Mouse (Mus musculus): ENCODE results near the gene Cptp. TPM values are rescaled to one million over a fixed set of nuclear protein-coding genes. Genes with fewer than 3 reads are reported as not detected.
A peak's percentile ranks its signal among the peaks of the same experiment; 100 is the strongest.

Gene Cptp
- polyA plus RNA-seq, 1 experiment from 2014 or later: 24.7 TPM

GRCm38 (mm10) chr4:155849792-155850451 is 19.3 kb downstream of the Cptp start:
- DNase-seq (ENCODE audit: low spot score, missing footprints) (no peak), ATAC-seq (ENCODE audit: low FRiP score) (no peak)
- Histone ChIP-seq H3K36me3 (ENCODE audit: control insufficient read depth, insufficient read depth, low read length) (no peaks in the 10 kb centered on the region), H3K9ac (ENCODE audit: low read length) (no peak overlapping the region), H3K4me3 (ENCODE audit: low read depth, low read length) (no peak overlapping the region), H3K4me2 (no peak overlapping the region), H3K27ac (ENCODE audit: low read depth, low read length) (no peak overlapping the region), H3K9me3 (ENCODE audit: control insufficient read depth, low read length) (no peaks in the 10 kb centered on the region), H3K4me1 (ENCODE audit: control insufficient read depth, insufficient read depth, low read length) (peaks cover 22% of the 10 kb centered on the region), H3K27me3 (ENCODE audit: control insufficient read depth, insufficient read depth, low read length) (no peaks in the 10 kb centered on the region)
- WGBS: 90% methylated on average over 3 of the region's 3 CpGs

DNA sequence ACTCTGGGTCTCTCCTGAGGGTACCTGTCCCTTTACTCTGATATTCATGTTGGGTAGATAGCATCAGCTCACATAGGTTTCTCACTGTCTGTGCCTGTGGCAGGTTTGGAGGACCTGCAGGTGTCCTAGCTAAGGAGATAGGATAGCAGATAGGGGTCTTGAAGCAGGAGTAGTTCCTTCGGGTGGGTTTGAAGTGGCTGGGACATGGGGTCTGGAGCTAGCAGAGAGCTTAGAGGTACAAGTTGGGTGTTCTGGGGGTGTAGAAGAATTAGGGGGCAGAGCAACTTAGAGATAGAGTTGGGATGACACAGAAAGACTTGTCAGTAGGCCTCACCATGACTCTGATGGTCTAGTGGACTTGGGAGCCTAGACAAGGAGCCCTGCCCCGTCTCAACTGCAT is 19.8 kb downstream of the Cptp start:
- no peak for DNase-seq (ENCODE audit: low spot score, missing footprints)
- no peak overlapping the region for H3K4me3 ChIP-seq (ENCODE audit: low read depth, low read length)
- H3K36me3 ChIP-seq (ENCODE audit: control insufficient read depth, insufficient read depth, low read length): no peaks in the 10 kb centered on the region
- H3K27ac ChIP-seq (ENCODE audit: low read depth, low read length): no peak overlapping the region
- H3K4me1 ChIP-seq (ENCODE audit: control insufficient read depth, insufficient read depth, low read length): peaks cover 22% of the 10 kb centered on the region
- H3K27me3 ChIP-seq (ENCODE audit: control insufficient read depth, insufficient read depth, low read length): no peaks in the 10 kb centered on the region
- ATAC-seq (ENCODE audit: low FRiP score): no peak
- H3K9ac ChIP-seq (ENCODE audit: low read length): no peak overlapping the region; the same call in 1 of the 2 replicates
- WGBS: 97% methylated on average over 2 of the region's 2 CpGs
- H3K4me2 ChIP-seq: no peak overlapping the region
- no peaks in the 10 kb centered on the region for H3K9me3 ChIP-seq (ENCODE audit: control insufficient read depth, low read length)

DNA sequence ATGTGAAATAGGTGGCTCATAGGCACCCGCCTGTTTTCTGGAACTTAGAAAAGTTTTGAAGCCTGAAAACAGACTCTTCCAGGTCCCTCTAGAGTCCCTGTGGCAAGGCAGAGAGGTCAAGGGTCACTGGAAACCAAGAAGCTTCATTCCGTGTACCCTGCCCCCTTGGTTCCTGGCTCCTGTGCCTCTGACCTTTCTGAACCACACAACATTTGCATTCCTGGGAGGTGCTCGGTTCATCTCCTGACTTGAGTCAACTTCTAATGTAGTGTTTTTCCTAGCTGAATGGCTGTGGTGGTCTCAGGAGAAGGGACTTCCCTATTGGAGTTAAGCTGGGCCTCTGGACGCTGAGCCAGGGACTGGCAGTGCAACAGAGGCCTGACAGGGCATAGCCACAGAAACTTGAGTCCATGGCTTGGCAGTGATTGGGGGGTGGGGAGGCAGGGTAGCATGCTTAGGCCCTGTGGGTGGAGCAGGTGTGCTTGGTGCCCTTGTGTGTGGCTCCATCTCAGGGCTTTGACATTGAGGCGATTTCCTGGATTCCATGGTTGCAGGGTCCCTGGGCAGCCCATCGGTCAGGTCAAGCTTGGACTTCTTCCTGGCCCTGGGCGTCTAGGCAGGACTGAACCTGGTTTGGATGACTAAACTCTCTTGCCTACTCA is 20.7 kb downstream of the Cptp start:
- Histone ChIP-seq H3K27ac (ENCODE audit: low read depth, low read length) (no peak overlapping the region), H3K4me2 (peak overlapping the region; percentile 94), H3K36me3 (ENCODE audit: control insufficient read depth, insufficient read depth, low read length) (no peaks in the 10 kb centered on the region), H3K9ac (ENCODE audit: low read length) (peak overlapping the region; percentile 91), H3K4me3 (ENCODE audit: low read depth, low read length) (peak overlapping the region; percentile 91), H3K4me1 (ENCODE audit: control insufficient read depth, insufficient read depth, low read length) (peaks cover 22% of the 10 kb centered on the region), H3K27me3 (ENCODE audit: control insufficient read depth, insufficient read depth, low read length) (no peaks in the 10 kb centered on the region), H3K9me3 (ENCODE audit: control insufficient read depth, low read length) (no peaks in the 10 kb centered on the region)
- ATAC-seq (ENCODE audit: low FRiP score) (no peak), DNase-seq (ENCODE audit: low spot score, missing footprints) (no peak)
- 58% methylated on average over 7 of the region's 7 CpGs for WGBS

DNA sequence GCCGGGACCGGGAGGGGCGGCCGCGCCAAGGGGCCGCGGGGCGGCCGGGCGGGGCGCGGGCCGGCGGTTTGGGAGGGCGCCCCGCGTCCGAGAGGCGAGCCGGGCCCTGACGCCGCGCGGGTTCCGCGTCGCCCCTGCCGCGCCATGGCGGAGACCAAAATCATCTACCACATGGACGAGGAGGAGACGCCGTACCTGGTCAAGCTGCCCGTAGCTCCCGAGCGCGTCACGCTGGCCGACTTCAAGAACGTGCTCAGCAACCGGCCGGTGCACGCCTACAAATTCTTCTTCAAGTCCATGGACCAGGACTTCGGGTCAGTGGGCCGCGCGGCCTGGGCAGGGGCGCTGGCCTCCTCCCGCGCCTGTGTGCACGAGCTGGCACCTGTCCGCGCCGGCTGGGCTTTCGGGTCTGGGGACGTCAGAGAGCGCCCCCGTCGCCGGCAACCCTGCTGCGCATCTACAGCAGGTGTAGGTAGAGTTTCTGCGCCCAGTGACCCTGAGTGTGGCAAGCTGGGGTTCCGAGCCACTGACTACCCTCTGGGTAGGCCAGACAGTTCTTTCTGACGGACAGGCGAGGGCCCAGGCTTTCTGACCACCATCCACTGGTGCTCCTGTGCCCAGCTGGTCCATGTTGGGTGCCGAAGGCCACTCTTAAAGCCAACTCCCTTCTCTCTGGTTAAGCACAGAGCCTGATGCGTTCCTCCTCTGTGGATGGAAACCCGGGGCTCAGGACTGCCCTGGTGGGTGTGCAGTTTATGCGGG is 21.5 kb downstream of the Cptp start:
- WGBS: 2% methylated on average over 62 of the region's 69 CpGs
- peaks cover 22% of the 10 kb centered on the region for H3K4me1 ChIP-seq (ENCODE audit: control insufficient read depth, insufficient read depth, low read length)
- ATAC-seq (ENCODE audit: low FRiP score): peak; percentile 75

GRCm38 (mm10) chr4:155846871-155847578 is 22.2 kb downstream of the Cptp start, which contains the start of gene Dvl1:
Dvl1 (plus strand) TSS chr4:155847402.
- 3% methylated on average over 54 of the region's 65 CpGs for WGBS
- ATAC-seq (ENCODE audit: low FRiP score) (peak; percentile 94), DNase-seq (ENCODE audit: low spot score, missing footprints) (peak; percentile 100)
- H3K27ac ChIP-seq (ENCODE audit: low read depth, low read length): peak within 1 kb of the TSS; percentile 47
- no peaks in the 10 kb centered on the region for H3K27me3 ChIP-seq (ENCODE audit: control insufficient read depth, insufficient read depth, low read length)
- H3K4me1 ChIP-seq (ENCODE audit: control insufficient read depth, insufficient read depth, low read length): peaks cover 22% of the 10 kb centered on the region
- no peaks in the 10 kb centered on the region for H3K36me3 ChIP-seq (ENCODE audit: control insufficient read depth, insufficient read depth, low read length)
- H3K9ac ChIP-seq (ENCODE audit: low read length): peak within 1 kb of the TSS; percentile 91
- H3K4me3 ChIP-seq (ENCODE audit: low read depth, low read length): peak within 1 kb of the TSS; percentile 91
- no peaks in the 10 kb centered on the region for H3K9me3 ChIP-seq (ENCODE audit: control insufficient read depth, low read length)
- peak within 1 kb of the TSS; percentile 94 for H3K4me2 ChIP-seq

More for the DNA sequence above, 21.5 kb downstream of the Cptp start:
- no peaks in the 10 kb centered on the region for H3K27me3 ChIP-seq (ENCODE audit: control insufficient read depth, insufficient read depth, low read length)
- H3K4me2 ChIP-seq: peak overlapping the region; percentile 94
- H3K27ac ChIP-seq (ENCODE audit: low read depth, low read length): peak overlapping the region; percentile 30
- peak overlapping the region; percentile 91 for H3K4me3 ChIP-seq (ENCODE audit: low read depth, low read length)
- peak overlapping the region; percentile 91 for H3K9ac ChIP-seq (ENCODE audit: low read length)
- no peaks in the 10 kb centered on the region for H3K36me3 ChIP-seq (ENCODE audit: control insufficient read depth, insufficient read depth, low read length)
- DNase-seq (ENCODE audit: low spot score, missing footprints): peak; percentile 93
- H3K9me3 ChIP-seq (ENCODE audit: control insufficient read depth, low read length): no peaks in the 10 kb centered on the region

GRCm38 (mm10) chr4:155843231-155843630 is 26.0 kb downstream of the Cptp start:
- WGBS: 95% methylated on average over 5 of the region's 5 CpGs
- Histone ChIP-seq H3K27ac (ENCODE audit: low read depth, low read length) (no peak overlapping the region), H3K9me3 (ENCODE audit: control insufficient read depth, low read length) (no peaks in the 10 kb centered on the region), H3K4me3 (ENCODE audit: low read depth, low read length) (no peak overlapping the region), H3K4me2 (no peak overlapping the region), H3K4me1 (ENCODE audit: control insufficient read depth, insufficient read depth, low read length) (peaks cover 32% of the 10 kb centered on the region), H3K9ac (ENCODE audit: low read length) (no peak overlapping the region), H3K36me3 (ENCODE audit: control insufficient read depth, insufficient read depth, low read length) (no peaks in the 10 kb centered on the region), H3K27me3 (ENCODE audit: control insufficient read depth, insufficient read depth, low read length) (peaks cover 7% of the 10 kb centered on the region; the same call in 1 of the 2 replicates)
- DNase-seq (ENCODE audit: low spot score, missing footprints): no peak
- ATAC-seq (ENCODE audit: low FRiP score): no peak

DNA sequence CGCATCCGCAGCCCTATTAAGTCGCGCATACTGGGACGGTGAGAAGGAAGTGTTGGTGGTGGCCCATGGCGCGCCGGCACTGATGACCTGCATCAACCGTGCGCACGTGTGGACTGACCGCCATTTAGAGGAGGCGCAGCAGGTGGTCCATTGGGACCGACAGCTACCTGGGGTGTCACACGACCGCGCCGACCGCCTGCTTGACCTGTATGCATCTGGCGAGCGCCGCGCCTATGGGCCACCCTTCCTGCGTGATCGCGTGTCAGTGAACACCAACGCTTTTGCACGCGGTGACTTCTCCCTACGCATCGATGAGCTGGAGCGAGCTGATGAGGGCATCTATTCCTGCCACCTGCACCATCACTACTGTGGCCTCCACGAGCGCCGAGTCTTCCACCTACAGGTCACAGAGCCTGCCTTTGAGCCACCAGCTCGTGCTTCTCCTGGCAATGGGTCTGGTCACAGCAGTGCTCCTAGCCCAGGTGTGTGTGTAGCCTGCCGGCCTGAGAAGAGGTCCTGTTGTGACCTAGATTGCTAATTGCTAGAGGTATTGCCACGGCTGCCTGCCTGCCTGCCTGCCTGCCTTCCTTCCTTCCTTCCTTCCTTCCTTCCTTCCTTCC is 27.5 kb downstream of the Cptp start:
- 0 out of 2 replicates have a peak overlapping the region, but pooled peaks have one; percentile 39 for H3K4me3 ChIP-seq (ENCODE audit: low read depth, low read length)
- peaks cover 7% of the 10 kb centered on the region; the same call in 1 of the 2 replicates for H3K27me3 ChIP-seq (ENCODE audit: control insufficient read depth, insufficient read depth, low read length)
- H3K27ac ChIP-seq (ENCODE audit: low read depth, low read length): no peak overlapping the region
- DNase-seq (ENCODE audit: low spot score, missing footprints) (no peak), ATAC-seq (ENCODE audit: low FRiP score) (no peak)
- H3K36me3 ChIP-seq (ENCODE audit: control insufficient read depth, insufficient read depth, low read length): no peaks in the 10 kb centered on the region
- no peak overlapping the region for H3K9ac ChIP-seq (ENCODE audit: low read length)
- H3K4me1 ChIP-seq (ENCODE audit: control insufficient read depth, insufficient read depth, low read length): peaks cover 26% of the 10 kb centered on the region
- H3K4me2 ChIP-seq: peak overlapping the region; percentile 76
- 37% methylated on average over 37 of the region's 38 CpGs for WGBS
- no peaks in the 10 kb centered on the region for H3K9me3 ChIP-seq (ENCODE audit: control insufficient read depth, low read length)

DNA sequence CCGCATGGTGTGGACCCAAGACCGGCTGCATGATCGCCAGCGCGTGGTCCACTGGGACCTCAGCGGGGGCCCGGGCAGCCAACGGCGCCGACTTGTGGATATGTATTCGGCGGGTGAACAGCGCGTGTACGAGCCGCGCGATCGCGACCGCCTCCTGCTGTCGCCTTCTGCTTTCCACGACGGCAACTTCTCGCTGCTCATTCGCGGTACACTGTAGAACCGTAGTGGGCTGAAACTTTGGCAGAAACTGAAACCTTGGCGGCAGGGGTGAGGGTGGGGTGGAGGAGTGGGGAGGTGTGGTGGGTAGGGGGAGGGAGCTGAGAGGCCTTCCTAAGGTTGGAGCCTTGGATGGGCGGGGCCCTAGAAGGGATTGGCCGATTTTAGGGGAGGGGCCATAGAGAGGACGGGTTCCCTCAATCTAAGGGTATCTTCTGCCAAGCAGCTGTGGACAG is 28.2 kb downstream of the Cptp start:
- Histone ChIP-seq H3K36me3 (ENCODE audit: control insufficient read depth, insufficient read depth, low read length) (no peaks in the 10 kb centered on the region), H3K9me3 (ENCODE audit: control insufficient read depth, low read length) (no peaks in the 10 kb centered on the region), H3K4me2 (peak overlapping the region; percentile 76), H3K9ac (ENCODE audit: low read length) (peak overlapping the region; percentile 73), H3K27me3 (ENCODE audit: control insufficient read depth, insufficient read depth, low read length) (peaks cover 7% of the 10 kb centered on the region; the same call in 1 of the 2 replicates), H3K4me1 (ENCODE audit: control insufficient read depth, insufficient read depth, low read length) (peaks cover 22% of the 10 kb centered on the region), H3K4me3 (ENCODE audit: low read depth, low read length) (peak overlapping the region; percentile 39), H3K27ac (ENCODE audit: low read depth, low read length) (no peak overlapping the region)
- DNase-seq (ENCODE audit: low spot score, missing footprints) (peak; percentile 92), ATAC-seq (ENCODE audit: low FRiP score) (peak; percentile 54)
- WGBS: under 1% methylated on average over 32 of the region's 32 CpGs
